Mouse (Mus musculus) v-Abl transformed pro-B cells (cell line): ENCODE measurements around the gene Zic4.

Experiments used
- in situ Hi-C, 2 experiments: fragments of 400-800 bp; cut with MboI; formaldehyde crosslinking; loops; one replicate each; pipeline ENCODE4 v1.15.1; 2025; ENCODE audit not compliant: unreplicated experiment in 2 of 2

The Zic4 gene

DNA sequence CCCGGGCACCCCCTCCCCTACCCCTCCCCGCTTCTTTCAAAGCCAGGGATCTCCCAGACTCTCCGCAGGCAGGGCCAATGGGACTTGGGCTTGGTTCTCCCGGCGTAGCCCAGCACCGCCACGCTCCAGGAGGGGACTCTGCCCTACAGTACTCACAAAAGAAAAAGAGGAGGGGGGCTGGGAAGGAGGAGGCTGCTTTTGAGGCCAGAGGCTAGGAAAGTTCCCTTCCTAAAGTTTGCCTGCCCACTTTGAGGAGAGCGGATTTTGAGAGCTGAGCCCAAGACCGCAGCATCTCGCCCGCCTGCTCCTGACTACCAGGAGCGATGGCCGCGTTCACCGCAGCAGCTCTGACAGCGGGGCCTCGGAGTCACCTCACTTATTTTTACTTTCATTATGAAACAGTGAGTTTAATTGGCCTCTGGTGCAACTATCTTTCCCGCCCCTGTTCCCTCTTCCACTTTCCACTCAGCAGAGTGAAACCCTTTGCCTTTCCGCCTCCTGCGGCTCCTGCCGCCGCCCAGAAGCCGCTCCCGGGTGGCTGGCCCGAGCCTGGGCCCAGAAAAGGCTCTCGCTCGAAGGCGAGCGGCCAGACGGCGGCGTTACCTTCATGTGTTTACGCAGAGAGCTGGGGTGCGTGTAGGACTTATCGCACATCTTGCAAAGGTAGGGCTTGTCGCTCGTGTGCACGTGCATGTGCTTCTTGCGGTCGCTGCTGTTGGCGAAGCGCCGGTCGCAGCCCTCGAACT lies at the start of gene Zic4:
TSS of gene Zic4 (plus strand) at position 558 of the 746 bp plus-strand sequence.
- in situ Hi-C loops, result no loop called here

DNA sequence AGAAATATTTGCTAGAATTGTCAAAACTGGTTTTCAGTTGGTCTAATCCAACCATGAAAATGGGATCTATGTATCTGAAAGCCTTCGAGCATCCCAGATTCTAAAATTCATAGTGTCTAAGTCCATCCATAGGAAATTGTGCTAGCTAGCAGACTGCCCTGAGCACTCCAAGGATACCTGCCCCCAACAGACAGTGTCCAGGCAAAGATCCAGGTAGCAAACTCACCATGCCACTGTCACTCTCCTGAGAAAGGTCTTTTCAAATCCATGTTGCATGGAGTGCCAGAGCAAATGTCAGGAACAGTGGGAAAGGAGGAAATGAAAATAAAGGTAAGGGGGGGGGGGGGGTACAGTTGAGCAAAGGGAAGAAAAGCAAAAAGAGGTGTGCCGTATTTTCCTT lies 14.6 kb upstream of the Zic4 start:
- in situ Hi-C loops, result no loop called here

DNA sequence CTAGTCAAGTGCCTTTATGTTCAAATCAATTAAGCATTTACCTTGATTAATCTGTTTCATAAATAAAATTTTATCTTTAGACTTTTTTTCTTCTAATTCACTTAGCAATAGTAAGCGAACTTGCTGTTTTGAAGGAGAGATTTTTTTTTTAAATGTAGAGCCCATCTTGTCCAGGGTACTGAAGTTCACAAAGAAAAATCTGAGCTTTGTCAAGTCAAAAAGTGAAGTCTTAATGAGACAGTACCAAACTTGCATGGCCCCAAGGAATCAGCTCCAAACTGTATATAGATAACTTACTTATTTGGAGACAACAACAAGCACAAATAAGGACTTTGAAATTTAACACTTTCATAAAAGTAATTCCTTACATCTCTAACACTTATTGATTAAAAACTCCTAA lies 13.5 kb upstream of the Zic4 start:
- in situ Hi-C loops, result no loop called here

DNA sequence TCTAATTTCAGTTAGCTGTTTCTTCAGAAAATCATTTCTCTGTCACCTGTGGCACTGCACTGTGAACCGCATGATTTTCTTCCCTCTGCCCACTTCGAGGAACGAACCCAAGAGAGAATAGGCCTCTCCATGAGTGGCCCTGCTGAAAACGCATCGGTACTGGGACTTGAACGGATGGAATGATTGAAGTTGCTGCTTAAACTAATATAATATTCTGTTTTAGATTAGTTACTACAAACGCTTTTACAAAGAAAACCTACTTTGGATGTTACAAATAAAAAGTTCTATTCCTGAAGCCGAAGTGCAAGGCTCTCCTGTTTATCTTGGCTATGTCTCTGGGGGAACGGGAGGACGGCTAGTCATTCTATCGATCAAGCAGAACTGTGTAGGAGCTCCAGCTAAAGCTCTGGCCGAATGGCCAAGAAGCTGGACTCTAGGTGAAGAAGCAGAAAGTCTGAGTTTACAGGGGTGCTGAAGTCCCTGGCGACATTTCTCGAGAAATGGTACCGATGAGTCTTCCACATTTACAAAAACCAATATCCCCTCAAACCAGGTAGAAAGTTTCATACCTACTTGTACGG lies 11.9 kb upstream of the Zic4 start:
- in situ Hi-C loops, result no loop called here

DNA sequence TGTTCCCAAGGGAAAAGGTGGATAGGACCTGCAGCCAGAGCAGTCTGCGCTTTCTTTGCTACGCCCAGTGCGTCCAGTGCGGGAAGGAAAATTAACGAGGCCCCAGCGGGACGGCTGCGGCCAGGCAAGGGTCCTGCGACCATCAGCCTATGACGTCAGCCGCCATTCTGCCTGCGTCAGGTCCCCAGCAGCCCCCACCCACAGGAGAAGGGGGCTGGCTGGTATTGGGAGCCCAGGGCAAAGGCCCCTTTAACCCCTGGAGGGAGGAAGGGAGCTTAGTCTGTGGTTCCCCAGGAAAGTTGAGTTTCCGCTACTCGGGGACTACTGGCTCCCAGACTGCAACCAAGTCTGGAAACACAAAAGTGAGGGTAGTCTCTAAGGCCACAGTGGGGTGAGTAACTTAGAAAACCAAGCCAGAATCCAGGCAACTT lies 11.3 kb upstream of the Zic4 start:
- in situ Hi-C loops, result no loop called here

DNA sequence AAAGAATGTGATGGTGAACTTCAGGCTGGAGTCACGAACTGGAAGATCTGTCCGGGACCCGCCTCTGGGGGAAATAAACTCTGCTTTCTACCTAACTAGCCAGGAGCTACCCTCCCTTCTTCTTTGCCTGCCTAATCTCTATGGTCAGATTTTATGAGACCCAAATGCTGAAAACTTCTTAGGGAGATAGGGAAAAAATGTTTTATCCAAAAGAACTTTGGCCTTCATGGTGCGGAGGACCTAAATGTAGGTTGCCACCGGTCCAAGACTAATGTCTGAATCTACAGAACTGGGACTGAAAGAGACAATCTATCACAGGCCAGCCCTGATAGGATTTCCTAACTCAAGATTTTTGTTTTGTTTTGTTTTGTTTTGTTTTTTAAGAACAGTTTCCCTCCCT lies 10.9 kb upstream of the Zic4 start:
- in situ Hi-C loops, result no loop called here

DNA sequence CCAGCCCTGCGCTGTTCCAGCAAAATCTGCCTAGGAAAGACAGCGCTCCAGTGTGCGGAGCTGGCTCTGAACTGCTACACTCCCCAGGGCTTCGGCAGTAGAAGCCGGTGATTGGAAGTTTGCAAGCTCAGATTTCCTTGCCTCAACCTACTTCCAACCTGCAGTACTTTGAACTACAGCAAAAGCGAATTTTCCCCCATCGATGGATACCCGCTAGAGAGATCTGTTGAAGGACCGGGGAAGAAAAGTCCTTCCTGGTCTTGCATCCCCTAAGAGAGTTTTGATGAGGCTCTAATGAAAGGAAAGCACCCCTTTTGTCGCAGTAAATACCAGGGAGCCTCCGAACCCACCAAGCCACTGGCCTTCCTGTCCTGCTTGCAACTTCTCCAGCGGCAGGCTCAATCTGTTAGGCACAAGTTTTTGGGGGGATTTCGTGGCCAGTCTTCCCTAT lies 10.2 kb upstream of the Zic4 start:
- in situ Hi-C loops, result no loop called here

DNA sequence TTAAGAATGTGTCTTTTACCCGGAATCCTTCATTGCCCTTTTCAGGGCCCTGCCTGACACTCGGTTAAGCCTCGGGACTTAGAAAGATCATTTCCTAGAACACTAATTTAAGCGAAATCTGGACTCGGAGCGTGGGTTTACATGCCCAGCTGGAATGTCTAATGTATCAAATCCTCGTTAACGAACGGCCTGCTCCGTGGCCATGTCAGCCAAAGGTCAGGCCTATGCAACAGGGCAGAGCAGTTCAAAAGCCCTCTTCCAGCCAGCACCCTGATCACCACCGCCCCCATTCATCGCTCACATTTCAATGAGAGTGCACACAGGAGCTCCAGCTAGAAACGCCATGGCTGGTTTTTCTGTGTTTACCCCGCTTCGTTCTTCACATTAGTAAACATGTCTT lies 9.4 kb upstream of the Zic4 start:
- in situ Hi-C loops, result no loop called here

DNA sequence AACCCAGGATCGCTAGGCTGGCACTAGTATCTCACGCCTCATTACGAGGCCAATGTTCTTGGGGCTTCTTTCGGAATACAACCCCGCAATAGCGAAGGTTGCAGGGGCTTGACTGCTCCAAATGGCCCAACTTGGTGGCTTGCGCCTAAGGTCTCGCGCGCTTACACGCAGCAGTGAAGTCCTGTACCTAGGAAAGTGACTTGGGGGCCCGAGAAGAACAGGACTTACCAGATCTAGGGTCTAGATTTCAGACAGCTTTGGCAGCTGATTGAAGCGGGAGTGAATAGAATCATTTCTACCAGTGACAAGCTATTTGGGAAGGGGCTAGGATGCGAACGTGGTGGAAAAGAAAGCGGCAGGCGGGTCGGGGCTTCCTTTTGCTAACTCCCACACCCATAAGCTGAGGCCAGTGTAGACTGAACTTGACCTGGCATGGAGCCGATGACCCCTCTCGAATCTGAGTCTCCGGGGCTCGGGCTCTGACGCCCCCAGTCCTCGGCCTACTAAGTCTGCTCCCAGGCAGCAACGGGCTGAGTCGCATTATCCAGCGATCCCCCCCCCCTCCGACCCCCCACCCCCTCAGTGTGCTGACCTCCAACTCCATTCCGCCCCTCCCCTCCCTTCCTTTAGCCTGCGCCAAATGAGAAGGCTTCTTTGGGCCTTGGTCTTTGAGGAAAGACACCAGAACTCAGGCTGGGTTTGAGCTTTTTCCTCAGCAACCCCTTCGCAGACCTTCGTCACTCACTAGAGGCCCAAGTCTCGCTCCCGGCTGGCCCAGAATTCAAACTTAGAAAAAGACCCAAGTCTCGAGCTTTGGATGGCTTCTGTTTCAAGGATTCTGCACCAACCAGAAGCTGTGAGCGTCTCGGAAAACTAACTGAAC lies 8.4 kb upstream of the Zic4 start:
- in situ Hi-C loops, result no loop called here

DNA sequence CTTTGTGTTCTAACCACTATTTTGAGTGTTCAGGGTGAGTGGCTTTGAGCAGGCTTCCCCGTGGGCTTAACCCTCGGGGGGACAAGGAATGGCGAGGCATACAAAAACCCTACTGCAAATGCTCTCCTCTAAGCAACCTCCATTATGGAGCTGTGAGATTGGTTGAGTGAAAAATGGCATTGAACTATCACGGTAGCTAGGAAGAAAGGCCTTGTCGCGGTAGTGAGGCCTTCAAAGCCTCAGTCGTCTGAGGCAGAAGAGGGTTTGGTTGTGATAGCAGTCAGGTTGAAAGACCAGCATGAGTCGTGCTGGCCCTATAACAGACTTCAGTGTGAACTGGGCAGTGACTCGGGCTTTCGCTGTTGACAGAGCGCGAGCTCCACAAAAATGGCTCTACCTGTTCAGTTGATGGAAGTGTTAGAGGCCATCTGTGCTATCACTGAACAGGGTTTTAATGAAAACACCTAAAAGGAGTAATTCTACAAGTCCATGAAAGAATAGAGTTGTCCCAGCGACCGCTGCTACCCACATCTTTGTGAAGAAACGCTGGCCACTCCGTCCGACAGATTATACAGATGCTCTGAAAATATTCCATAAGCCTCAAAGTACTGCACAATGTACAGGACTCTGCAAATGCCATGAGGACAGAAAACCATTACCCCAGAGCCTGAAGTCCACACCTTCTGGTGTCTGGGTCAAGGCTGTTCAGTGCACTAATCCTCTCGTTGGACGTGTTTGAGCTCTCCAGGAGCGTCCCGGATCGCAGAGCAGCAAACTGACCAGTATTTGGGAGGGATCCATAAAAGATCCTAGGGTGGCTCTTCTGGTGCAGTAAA lies 7.6 kb upstream of the Zic4 start:
- in situ Hi-C loops, result no loop called here

DNA sequence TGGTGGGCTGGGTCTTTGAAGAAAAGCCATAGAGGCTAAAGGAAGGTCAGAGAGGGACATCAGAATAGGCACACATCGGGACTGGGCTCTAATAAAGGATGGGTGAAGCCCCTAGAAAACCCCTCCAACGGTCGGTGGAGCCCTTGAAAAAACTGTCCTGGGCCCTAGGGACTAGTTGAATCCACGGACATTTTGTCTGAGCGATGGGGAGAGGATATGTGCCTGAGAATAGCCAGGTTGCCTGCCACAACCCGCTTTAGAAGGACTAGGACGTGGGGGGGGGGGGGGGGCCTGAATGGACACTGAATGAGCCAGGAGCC lies 7.0 kb upstream of the Zic4 start:
- in situ Hi-C loops, result no loop called here

DNA sequence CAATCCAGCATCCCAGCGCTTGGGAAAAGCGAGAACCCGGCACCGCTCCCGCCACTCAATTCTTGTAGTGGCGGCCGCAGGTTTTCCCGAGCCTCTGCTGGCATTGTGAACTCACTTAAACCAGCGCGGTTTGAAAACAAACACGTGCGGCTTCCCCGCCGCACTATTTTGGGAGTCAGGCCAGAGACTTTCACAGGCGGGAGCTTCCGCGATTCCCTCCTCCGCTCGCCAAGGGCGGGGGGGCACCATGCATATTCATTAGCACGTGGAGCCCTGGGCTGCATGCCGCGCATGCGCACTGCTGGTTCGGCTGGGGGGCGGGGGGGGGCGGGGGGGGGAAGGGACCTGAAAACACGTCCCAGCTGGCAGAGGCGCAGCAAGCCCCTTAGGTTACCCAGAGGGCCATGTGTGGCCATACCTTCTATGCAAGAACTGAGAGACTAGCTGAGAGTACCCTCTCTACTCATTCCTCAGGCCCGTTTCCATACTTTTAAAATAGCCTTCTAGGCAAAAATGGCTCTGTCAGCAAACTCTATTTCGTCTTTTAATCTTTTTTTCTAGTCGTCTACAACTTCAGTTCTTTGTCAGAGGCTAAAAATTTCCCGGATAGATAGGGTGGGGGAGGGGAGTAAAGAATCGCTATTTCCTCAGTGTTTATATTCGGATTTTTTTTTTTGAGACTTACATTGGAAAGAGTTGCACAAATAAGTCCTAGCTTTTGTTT lies 6.4 kb upstream of the Zic4 start:
- in situ Hi-C loops, result no loop called here

DNA sequence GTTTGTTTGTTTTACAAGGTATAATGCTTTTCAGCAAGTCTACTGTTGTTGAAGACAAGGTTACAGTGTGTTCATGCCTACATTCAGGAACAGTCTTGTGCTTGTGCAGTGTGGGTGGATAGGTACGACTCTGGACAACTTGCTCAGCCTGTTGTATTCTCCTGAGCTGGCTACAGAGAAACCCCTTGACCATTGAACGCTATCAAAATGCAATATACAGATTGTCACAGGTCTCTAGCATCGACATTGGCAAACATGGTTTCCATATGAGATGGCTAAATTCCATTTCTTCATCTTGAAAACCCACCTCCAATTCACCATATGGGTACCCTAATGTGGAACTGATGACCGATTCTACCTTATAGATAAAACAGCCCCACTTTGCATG lies 5.9 kb upstream of the Zic4 start:
- in situ Hi-C loops, result no loop called here

DNA sequence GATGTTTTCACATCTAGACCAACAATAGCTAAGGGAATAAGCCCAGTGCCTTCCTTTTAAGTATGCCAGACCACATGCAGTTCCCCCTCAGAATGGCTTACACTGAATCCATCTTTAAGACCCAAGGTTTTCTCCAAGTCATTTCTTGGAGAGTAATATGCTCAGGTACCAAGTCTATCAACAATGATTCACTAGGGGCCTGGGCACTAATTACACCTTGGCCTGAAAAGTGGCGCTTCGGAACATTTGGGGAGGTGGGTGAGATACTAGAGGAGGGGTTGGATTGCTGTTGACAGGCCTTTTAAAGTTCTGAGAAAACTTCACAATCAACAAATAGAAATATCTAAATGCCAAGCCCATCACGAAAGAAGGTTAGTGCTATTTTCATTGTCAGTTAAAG lies 4.9 kb upstream of the Zic4 start:
- in situ Hi-C loops, result no loop called here

DNA sequence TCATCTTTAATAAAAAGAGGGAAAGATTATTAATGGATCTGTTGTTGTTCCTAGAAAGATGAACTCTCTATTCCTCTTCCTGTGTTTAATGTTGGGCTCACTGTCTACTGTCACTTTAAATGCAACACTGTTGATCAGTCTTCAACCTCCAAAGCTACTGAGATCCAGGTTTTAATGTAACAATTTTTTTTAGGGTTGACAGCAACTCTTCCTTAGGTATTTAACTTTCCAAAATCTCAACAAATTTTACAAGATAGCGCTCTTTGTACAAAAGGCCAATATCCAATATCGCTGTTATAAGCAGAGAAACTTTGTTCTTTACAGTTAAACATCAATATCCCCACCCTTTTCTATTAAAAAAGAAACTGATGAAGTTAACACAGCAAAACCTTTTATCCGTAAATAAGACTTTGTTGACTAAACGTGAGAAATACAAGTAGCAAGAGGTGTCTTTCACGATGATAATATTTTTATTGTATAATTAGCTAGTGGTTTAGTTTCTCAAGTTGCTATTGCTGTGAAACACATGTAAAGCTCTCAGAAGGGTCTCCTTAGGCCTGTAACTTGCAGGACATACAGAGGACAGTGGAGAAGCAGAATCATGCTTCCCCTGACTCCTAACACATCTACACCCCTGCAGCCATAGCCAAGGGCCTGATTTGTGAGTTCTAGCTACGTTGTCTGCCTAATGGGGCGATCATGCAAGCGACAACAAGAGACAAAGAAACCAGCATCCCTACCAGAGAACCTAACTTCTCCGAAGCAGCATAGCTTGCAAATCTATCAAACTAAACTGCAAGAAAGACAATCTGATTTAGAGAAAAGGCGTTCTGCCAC lies 3.1 kb upstream of the Zic4 start:
- in situ Hi-C loops, result no loop called here

DNA sequence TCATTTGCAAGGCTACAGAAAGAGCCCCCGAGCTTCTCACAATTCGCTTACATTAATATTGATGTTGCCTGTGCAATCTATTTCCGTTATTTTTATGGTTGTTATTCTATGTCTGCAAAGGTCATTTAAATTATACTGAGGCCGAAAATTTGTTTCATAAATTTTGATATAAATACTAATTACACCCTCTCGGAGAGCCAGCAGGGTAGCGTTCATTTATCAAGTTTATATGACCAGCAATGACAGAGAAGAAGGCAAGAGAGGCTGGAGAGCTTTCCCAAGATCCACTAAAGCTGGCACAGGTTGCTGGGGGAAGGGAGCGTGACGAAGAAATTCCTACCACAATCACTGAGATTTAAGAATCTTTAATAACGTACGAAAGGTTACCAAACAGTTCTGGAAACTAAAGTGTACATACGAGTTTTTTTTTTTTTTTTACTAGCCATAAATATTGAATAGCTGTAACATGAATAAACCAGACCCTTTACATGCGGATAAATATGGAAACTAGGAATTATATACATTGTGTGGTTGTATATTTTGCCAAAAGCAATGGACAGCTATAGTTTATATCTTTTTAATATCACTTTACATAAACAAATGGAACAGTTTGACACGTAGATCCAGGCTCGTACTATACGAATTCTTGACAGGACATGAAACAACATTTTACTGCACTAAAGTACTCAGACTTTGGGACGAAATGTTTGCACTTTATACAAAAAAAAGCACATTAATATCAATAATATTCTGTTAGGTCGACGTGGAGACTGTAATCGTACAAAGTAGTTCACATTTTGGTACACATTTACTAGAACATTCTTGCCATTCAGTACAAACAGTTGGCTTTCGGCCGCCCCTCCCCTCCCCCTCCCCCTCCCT lies 1.8 kb upstream of the Zic4 start:
- in situ Hi-C loops, result no loop called here

DNA sequence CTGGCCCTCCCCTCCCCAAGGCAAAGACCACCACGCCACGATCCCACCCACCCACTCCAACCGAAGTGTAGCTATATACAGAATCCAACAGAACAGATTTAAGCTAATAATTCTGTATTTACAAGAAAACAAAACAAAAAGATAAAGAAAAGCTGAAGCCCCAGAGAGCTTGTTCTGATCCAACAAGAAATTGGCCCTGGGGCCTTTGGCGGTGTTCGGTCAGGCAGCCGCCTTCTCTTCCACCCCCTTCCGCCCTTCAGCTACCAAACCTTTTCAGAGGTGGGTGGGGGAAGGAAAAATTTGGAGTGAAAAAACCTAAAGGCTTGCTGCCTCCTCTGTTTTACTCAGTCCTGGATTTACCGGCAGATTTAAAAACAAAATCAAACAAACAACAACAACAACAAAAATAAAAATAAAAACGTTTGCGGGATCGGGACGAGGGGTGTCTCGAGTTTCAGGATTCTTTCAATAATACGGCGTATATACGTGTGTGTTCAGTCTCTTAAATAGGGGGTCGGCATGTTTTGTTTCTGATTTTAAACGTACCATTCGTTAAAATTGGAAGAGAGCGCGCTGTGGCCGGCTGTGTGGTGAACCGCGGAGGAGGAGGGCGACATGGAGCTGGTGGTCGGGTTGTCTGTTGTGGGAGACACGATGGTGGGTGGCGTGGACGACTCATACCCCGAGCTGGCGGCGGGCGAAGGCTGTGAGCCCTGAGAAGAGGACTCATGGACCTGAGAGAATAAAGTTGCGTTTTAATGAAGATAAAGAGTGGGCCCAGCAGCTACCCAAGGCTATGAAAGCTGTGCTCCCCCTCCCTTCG lies 969 bp upstream of the Zic4 start:
- in situ Hi-C loops, result no loop called here
